Mouse (Mus musculus) neural tube, embryonic 12.5 days (tissue): ENCODE measurements around the gene Kxd1. TPM values are rescaled to one million over a fixed set of nuclear protein-coding genes. Genes with fewer than 3 reads are reported as not detected.

ENCODE experiments used
- ATAC-seq: fragments of 200-750 bp; cut with Nextera tagmentation; 2 replicates; pipeline ENCODE4 v1.8.0; 2017; ENCODE audit warnings: low read depth, mild to moderate bottlenecking, moderate TSS enrichment, moderate library complexity; ENCODE audit not compliant: low FRiP score
- H3K27ac ChIP-seq: fragments of 300-500 bp; sonication (generic); 2 replicates; pipeline ENCODE4 v1.5.1; 2016
- H3K27me3 ChIP-seq: fragments of 300-500 bp; sonication (generic); replicated peaks from 2 replicates; pipeline ENCODE4 v1.6.1; 2016; ENCODE audit warnings: mild to moderate bottlenecking
- H3K36me3 ChIP-seq: fragments of 300-500 bp; sonication (generic); 2 replicates; pipeline ENCODE4 v1.6.1; 2016; ENCODE audit warnings: mild to moderate bottlenecking
- H3K4me1 ChIP-seq: fragments of 300-500 bp; sonication (generic); 2 replicates; pipeline ENCODE4 v1.6.1; 2016
- H3K4me2 ChIP-seq: fragments of 300-500 bp; sonication (generic); replicated peaks from 2 replicates; pipeline ENCODE4 v1.6.1; 2016; ENCODE audit warnings: mild to moderate bottlenecking
- H3K4me3 ChIP-seq: fragments of 300-500 bp; sonication (generic); 2 replicates; pipeline ENCODE4 v1.5.1; 2016
- H3K9ac ChIP-seq: fragments of 300-500 bp; sonication (generic); 2 replicates; pipeline ENCODE4 v1.6.1; 2016; ENCODE audit warnings: mild to moderate bottlenecking
- H3K9me3 ChIP-seq: fragments of 300-500 bp; sonication (generic); 2 replicates; pipeline ENCODE4 v1.6.1; 2016; ENCODE audit warnings: mild to moderate bottlenecking
- WGBS: fragments of 180-500 bp; shearing (Covaris S2); methylation state at CpG from one replicate; pipeline ENCODE4 v1.1.7; 2016; 5-methylcytosine and 5-hydroxymethylcytosine counted together
- polyA plus RNA-seq: library from polyadenylated mRNA; unstranded; fragments of >200 nt; fragmentation: Nextera tagmentation; extraction: Ambion mirVana; gene quantifications from 2 replicates; pipeline ENCODE4 v1.2.1, GENCODE M21; 2016

The Kxd1 gene
- polyA plus RNA-seq, 1 experiment from 2014 or later = 50.3 TPM

DNA sequence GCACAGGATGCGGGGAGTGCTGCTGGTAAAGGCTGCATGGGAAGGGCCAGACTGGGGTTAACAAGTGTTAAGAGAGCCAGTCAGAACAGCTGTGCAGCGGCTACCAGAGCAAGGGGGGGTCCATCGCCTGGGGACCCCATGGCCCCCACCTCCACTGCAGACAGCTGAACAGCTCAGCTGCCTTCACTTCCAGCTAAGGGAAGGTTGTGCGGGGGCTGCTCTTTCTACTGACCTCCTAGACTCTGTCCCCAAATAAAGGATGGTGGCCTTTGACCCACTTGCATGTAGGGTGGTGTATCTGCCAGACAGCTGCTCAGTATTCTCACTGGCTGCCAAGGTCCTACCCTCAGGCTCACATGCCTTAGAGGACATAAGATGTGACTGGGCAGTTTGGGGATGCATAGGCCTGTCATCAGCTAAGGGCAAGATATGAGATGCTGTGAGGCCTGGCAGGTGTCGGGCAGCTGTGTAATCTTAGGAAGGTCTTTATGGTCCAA is 60.5 kb downstream of the Kxd1 start:
- H3K27me3 ChIP-seq = no peaks in the 10 kb centered on the region
- no peak overlapping the region for H3K27ac ChIP-seq
- no peaks in the 10 kb centered on the region for H3K36me3 ChIP-seq
- H3K4me3 ChIP-seq = no peak overlapping the region
- no peak for ATAC-seq
- H3K9me3 ChIP-seq = no peaks in the 10 kb centered on the region
- no peak overlapping the region for H3K9ac ChIP-seq
- 76% methylated on average over 5 of the region's 5 CpGs for WGBS
- H3K4me2 ChIP-seq = no peak overlapping the region
- H3K4me1 ChIP-seq = no peaks in the 10 kb centered on the region

DNA sequence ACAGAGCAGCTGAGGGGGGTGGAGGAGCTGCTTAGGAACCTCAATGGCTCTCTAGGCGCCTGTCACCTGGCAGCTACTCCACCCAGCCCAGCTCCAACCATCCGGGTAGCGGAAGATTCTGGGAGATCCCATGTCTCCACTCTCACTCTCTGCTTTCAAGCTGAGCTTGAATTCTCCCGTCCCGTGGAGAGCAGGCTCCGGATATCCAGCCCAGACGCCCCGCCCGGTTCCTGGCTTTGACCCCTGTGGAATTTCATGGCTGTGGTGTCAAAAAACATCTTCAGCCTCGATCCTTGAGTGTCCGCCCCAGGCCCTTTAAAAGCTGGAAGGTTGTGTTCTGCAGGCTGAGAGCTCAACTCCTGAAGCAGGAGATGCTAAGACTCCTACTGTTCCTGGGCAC is 61.0 kb downstream of the Kxd1 start:
- no peak overlapping the region for H3K4me2 ChIP-seq
- ATAC-seq = no peak
- H3K36me3 ChIP-seq = no peaks in the 10 kb centered on the region
- no peak overlapping the region for H3K9ac ChIP-seq
- H3K27me3 ChIP-seq = no peaks in the 10 kb centered on the region
- 80% methylated on average over 11 of the region's 11 CpGs for WGBS
- H3K4me1 ChIP-seq = no peaks in the 10 kb centered on the region
- no peaks in the 10 kb centered on the region for H3K9me3 ChIP-seq
- no peak overlapping the region for H3K27ac ChIP-seq
- no peak overlapping the region for H3K4me3 ChIP-seq

DNA sequence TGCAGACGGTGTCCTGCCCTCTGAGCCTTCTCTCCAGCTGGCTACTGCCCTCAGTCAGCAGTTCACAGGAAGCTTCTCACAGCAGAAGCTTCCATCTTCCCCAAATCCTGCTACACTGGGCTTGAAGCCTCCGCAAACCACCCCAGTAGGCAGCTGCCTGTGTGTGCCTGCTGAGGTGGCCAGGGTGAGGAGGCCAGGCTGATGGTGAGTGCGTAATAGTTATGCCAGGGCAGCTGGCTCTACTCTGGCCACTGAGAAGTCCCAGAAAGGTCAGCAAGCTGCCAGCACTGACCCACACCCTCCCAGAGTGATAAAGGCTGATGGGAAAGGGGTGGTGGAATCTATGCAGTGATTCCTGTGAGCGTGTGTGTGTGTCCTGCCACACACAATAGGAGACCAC is 61.5 kb downstream of the Kxd1 start:
- no peak overlapping the region for H3K9ac ChIP-seq
- WGBS = 82% methylated on average over 4 of the region's 4 CpGs
- no peak for ATAC-seq
- H3K27ac ChIP-seq = no peak overlapping the region
- no peak overlapping the region for H3K4me3 ChIP-seq
- H3K9me3 ChIP-seq = no peaks in the 10 kb centered on the region
- H3K4me1 ChIP-seq = no peaks in the 10 kb centered on the region
- no peaks in the 10 kb centered on the region for H3K27me3 ChIP-seq
- no peak overlapping the region for H3K4me2 ChIP-seq
- no peaks in the 10 kb centered on the region for H3K36me3 ChIP-seq

DNA sequence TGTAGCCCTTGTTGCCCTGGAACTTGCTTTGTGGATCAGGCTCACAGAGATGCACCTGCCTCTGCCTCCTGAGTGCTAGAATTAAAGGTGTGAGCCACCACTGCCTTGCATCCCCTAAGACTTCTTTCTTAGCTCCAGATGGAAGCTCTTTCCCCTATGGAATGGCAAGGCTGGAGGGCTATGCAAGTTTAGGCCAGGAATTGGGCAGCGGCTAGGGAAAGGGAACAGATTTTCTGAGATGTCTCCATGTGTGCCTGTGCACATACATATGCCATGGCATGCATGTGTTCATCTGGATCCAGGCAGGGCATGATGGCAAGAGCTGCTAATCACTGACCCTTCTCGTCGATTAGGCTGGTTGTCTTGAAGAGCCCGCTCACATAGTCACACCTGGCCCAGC is 62.1 kb downstream of the Kxd1 start:
- Histone ChIP-seq H3K9me3 (no peaks in the 10 kb centered on the region), H3K4me3 (no peak overlapping the region), H3K4me1 (no peaks in the 10 kb centered on the region), H3K27ac (no peak overlapping the region), H3K9ac (no peak overlapping the region), H3K4me2 (no peak overlapping the region), H3K36me3 (no peaks in the 10 kb centered on the region), H3K27me3 (no peaks in the 10 kb centered on the region)
- WGBS = 95% methylated on average over 4 of the region's 4 CpGs
- ATAC-seq = no peak

DNA sequence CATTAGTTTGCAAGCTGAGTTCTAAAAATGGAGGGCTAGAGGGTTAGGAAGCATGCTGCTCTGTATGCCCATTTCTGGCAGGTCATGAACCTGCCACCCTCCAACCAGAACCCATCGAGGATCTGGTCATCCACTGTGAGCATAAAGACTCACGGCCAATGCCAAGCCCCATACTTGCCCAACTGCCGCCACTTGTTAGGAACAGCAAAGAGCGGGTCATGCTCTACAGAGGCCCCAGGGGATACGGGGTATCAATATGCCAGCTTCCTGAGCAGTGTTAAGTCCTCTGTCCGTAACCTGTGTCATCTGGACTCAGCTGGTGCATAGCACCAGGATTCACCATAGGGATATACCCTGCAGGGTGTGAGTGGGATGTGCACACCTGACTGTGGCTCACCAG is 63.6 kb downstream of the Kxd1 start:
- H3K4me2 ChIP-seq = no peak overlapping the region
- ATAC-seq = no peak
- no peak overlapping the region for H3K27ac ChIP-seq
- no peaks in the 10 kb centered on the region; the same call in 1 of the 2 replicates for H3K36me3 ChIP-seq
- no peaks in the 10 kb centered on the region for H3K4me1 ChIP-seq
- H3K9ac ChIP-seq = no peak overlapping the region
- no peaks in the 10 kb centered on the region for H3K9me3 ChIP-seq
- H3K4me3 ChIP-seq = no peak overlapping the region
- WGBS = 95% methylated on average over 6 of the region's 6 CpGs
- no peaks in the 10 kb centered on the region for H3K27me3 ChIP-seq

DNA sequence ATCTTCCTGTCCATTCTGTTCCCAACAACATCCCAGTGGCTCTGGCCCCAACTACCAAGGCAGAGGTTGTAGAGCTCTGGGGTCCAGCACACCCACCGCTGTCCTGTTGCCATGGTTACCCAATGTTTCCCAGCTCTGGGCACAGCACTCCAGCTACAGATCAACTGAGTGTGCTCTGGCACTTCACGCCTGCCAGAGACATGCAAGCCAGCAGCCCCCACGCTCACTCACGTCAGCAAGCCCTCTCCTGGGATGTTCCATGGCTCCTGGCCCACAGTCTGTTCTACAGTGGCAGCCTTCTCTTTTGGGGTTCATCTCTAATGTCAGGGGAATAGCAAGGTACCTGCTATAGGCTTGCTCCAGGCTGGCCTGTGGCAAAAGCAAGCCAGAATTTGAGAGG is 64.5 kb downstream of the Kxd1 start:
- no peak for ATAC-seq
- H3K4me3 ChIP-seq = no peak overlapping the region

DNA sequence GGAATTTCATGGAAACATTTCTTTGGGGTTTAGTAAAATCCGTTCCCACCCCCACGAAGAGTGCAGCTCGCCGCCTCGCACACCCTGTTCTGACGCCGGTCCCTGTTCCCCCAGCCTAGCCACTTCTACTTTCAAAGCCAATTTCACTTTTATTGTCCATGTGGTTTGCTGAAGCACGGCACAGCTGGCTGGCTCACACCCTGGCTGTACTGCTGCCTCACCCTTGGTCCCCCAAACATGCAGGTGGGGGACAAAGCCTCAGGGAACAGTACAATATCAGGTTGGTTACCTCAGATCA is 65.3 kb downstream of the Kxd1 start:
- Histone ChIP-seq H3K27ac (no peak overlapping the region), H3K27me3 (no peaks in the 10 kb centered on the region), H3K36me3 (no peaks in the 10 kb centered on the region; the same call in 1 of the 2 replicates), H3K4me1 (no peaks in the 10 kb centered on the region), H3K9me3 (no peaks in the 10 kb centered on the region), H3K4me2 (no peak overlapping the region), H3K9ac (no peak overlapping the region), H3K4me3 (no peak overlapping the region)
- no peak for ATAC-seq
- WGBS = 84% methylated on average over 8 of the region's 8 CpGs

More for the DNA sequence above, 64.5 kb downstream of the Kxd1 start:
- no peaks in the 10 kb centered on the region for H3K27me3 ChIP-seq
- 71% methylated on average over 4 of the region's 4 CpGs for WGBS
- no peak overlapping the region for H3K4me2 ChIP-seq
- H3K9ac ChIP-seq = no peak overlapping the region
- H3K27ac ChIP-seq = no peak overlapping the region
- no peaks in the 10 kb centered on the region for H3K9me3 ChIP-seq
- no peaks in the 10 kb centered on the region for H3K4me1 ChIP-seq
- H3K36me3 ChIP-seq = no peaks in the 10 kb centered on the region; the same call in 1 of the 2 replicates

DNA sequence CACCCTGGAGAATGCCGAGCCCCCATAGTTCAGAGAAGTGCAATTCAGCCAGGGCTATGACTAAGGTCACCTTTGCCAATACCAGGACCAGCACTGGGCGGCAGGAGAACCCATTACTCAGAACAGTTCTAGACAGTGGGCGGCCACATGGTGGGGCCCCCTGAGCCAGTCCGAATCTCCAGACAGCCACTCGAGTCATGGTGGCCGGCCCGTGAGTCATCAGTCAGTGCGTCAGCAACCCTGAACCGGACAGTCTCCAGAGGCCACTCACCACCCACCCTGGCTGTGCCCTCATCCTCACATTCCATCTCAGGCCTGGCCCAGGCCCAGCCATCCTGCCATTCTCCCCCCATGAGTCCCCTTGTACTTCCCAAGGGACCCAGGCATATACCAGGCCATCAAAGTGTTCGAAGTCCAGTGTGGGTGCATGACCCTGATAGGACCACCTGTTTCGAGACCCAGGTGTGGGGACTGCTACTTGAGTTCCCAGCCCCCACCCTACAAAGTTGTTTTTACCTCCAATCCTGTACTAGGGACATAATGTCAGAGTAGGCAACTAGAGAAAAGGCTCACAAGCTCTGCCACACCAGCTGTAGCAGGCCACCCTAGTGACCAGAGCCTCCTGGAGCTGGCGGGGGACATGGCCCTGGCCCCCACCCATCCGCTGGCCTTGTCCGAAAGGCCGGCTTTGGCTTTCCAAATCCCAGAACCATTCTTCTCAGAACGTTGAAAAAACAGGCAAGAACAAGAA is 65.8 kb downstream of the Kxd1 start:
- no peaks in the 10 kb centered on the region for H3K9me3 ChIP-seq
- H3K36me3 ChIP-seq = no peaks in the 10 kb centered on the region; the same call in 1 of the 2 replicates
- H3K27me3 ChIP-seq = no peaks in the 10 kb centered on the region
- ATAC-seq = no peak
- no peak overlapping the region for H3K4me2 ChIP-seq
- H3K4me1 ChIP-seq = no peaks in the 10 kb centered on the region
- no peak overlapping the region for H3K9ac ChIP-seq
- no peak overlapping the region for H3K27ac ChIP-seq
- WGBS = 86% methylated on average over 16 of the region's 16 CpGs
- H3K4me3 ChIP-seq = no peak overlapping the region

DNA sequence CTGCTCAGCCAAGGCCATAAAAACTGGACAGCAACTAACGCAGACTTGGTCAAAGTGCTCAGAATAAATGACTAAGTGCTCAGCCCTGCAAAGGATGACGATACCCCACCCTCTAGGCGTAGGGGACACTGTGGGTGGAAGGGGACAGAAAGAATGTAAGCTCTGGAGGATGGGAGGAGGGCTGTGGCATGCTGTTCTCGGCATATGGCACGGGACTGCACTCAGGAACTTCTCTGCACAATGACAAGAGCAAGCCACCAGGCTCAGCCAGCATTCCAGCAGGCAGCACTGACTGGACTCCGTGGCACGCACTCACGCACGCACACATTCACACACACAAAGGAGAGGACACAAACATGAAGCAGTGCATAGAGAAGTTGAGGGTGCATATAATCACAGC is 67.2 kb downstream of the Kxd1 start:
- no peak overlapping the region for H3K4me2 ChIP-seq
- H3K9me3 ChIP-seq = no peaks in the 10 kb centered on the region
- no peak overlapping the region for H3K27ac ChIP-seq
- H3K9ac ChIP-seq = no peak overlapping the region
- no peaks in the 10 kb centered on the region; the same call in 1 of the 2 replicates for H3K36me3 ChIP-seq
- H3K4me1 ChIP-seq = no peaks in the 10 kb centered on the region
- no peaks in the 10 kb centered on the region for H3K27me3 ChIP-seq
- no peak overlapping the region for H3K4me3 ChIP-seq
- 75% methylated on average over 9 of the region's 9 CpGs for WGBS
- ATAC-seq = no peak

DNA sequence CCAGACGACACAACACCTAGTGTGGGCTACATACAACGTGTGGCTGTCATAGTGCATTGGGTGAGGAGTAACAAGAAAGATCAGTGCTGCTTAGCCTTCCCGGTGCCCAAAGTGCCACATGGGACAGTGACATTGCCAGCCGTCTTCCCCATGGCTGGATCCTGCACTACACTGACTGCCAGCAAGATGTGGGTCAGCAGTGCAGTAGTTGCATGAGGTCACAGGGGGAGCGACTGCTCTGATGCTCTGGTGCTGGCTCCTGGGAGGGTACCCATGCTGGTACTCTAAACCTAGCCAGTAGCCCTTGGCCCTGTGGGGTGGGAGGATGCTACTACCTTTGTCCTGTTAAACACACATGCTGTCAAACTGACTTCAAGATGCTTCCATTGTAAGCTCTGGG is 67.6 kb downstream of the Kxd1 start:
- Histone ChIP-seq H3K4me3 (no peak overlapping the region), H3K4me2 (no peak overlapping the region), H3K4me1 (no peaks in the 10 kb centered on the region), H3K27me3 (no peaks in the 10 kb centered on the region), H3K9me3 (no peaks in the 10 kb centered on the region), H3K36me3 (no peaks in the 10 kb centered on the region; the same call in 1 of the 2 replicates), H3K9ac (no peak overlapping the region), H3K27ac (no peak overlapping the region)
- 92% methylated on average over 5 of the region's 5 CpGs for WGBS
- no peak for ATAC-seq

DNA sequence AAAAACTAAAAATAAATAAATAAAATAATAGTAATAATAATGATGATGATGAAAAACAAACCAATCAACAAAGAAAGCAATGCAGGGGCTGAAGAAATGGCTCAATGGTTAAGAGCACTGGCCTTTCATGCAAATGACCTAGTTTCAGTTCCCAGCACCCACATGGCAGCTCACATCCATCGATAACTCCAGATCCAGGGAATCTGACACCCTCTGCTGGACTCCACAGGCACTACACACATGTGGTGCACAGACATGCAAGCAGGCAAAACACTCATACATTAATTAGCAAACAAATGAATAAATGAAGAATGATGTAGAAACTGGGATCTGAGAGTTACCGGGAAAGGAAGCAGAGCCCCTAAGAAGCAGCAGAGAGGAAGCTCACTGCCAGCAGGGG is 68.1 kb downstream of the Kxd1 start:
- no peaks in the 10 kb centered on the region for H3K27me3 ChIP-seq
- 98% methylated on average over 2 of the region's 2 CpGs for WGBS
- no peak overlapping the region for H3K9ac ChIP-seq
- no peaks in the 10 kb centered on the region for H3K4me1 ChIP-seq
- no peaks in the 10 kb centered on the region for H3K9me3 ChIP-seq
- no peak overlapping the region for H3K27ac ChIP-seq
- H3K4me2 ChIP-seq = no peak overlapping the region
- no peak for ATAC-seq
- H3K36me3 ChIP-seq = no peaks in the 10 kb centered on the region; the same call in 1 of the 2 replicates
- no peak overlapping the region for H3K4me3 ChIP-seq

DNA sequence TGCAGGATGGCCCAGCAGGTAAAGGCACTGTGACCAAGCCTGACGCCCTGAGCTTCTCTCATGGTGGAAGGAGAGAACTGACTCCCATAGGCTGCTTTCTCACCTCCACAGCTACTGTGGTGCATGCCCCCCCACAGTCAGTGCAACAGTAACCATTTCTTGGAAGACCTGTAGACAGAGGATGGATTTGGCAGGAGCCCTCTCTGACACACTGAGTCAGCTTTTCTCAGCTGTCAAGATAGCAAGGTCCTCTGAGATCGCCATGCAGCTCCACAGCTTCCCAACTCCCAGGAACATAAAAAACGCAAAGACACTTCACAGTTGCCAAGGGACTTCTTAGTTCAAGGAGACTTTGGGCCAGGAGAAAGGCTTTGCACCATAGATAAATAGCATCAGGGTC is 69.3 kb downstream of the Kxd1 start:
- no peak overlapping the region for H3K9ac ChIP-seq
- WGBS = 79% methylated on average over 3 of the region's 3 CpGs
- H3K9me3 ChIP-seq = no peaks in the 10 kb centered on the region
- H3K4me1 ChIP-seq = no peaks in the 10 kb centered on the region
- ATAC-seq = no peak
- H3K4me2 ChIP-seq = no peak overlapping the region
- H3K36me3 ChIP-seq = no peaks in the 10 kb centered on the region; the same call in 1 of the 2 replicates
- H3K4me3 ChIP-seq = no peak overlapping the region
- H3K27ac ChIP-seq = no peak overlapping the region
- no peaks in the 10 kb centered on the region; the same call in 1 of the 2 replicates for H3K27me3 ChIP-seq
